ENCODE assay signal across 8 mouse cellular contexts in the genomic region with DNA sequence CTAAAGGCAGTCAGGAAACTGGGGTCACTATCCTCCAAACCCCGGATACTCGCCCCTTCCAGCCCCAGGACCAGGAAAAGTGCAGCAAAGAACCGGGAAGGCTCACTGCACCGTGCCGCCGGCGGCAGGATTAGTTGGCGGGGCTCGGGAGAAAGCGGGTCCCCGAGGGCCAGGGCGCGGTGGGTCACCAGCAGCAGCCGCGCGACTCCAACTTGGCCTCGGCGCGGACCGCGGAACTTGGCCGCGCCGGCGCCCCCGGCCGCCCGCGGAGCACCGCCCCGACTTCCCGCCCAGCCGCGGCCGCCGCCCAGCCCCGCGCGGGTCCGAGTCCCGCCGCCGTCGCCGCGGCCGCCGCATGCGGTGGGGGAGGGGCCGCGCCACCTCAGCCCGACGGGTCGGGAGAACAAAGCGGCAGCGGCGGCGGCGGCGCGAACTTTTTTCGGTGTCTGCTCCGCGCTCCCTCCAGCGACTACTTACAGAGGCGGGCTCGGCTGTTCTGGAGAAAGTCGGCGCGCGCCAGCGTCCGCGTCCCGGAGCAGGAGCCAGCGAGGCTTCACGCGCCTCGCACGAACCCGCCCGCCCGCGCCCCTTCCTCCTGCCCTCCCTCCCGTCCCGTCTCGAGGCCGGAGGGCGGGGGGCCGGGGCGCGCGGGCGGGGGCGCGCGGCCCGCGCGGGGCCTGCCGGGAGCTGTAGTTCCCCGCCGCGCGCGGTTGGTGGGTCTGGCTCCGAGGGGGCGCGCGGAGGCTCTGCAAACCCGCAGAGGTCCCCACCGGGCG. TPM values are rescaled to one million over a fixed set of nuclear protein-coding genes. Genes with fewer than 3 reads are reported as not detected.
DNase-seq lines count a peak whose midpoint lies in the region; ATAC-seq and TF ChIP-seq lines count a peak whose summit lies in the region.

TSS of gene Prkd3 (minus strand) at position 609 of the 776 bp plus-strand sequence.

- no peaks in the 10 kb centered on the region for H3K4me1 ChIP-seq in cerebellum, adult 2 months (ENCODE audit: control insufficient read depth, insufficient read depth, low read length)
- H3K4me1 ChIP-seq in lung, embryonic 14.5 days (ENCODE audit: insufficient read depth), result peaks cover 11% of the 10 kb centered on the region
- H3K4me1 ChIP-seq in neural tube, embryonic 15.5 days, result peaks cover 20% of the 10 kb centered on the region
- H3K4me1 ChIP-seq in thymus, adult 2 months (replicated peaks; ENCODE audit: control insufficient read depth, insufficient read depth, low read length), result 0 out of 2 replicates have a peak, but pooled peaks cover 6% of the 10 kb centered on the region

- ATAC-seq in frontal cortex, adult (ENCODE audit: low TSS enrichment), result peak; percentile 66
- peak; percentile 91 for ATAC-seq in lung, embryonic 14.5 days (ENCODE audit: insufficient read depth)
- peak; percentile 94 for ATAC-seq in neural tube, embryonic 15.5 days (ENCODE audit: low FRiP score)

- no peak within 1 kb of the TSS for H3K27ac ChIP-seq in cerebellum, adult 2 months (ENCODE audit: insufficient read depth, low read length)
- H3K27ac ChIP-seq in lung, embryonic 14.5 days (ENCODE audit: low read depth), result peak within 1 kb of the TSS; percentile 93
- H3K27ac ChIP-seq in neural tube, embryonic 15.5 days (replicated peaks), result peak within 1 kb of the TSS; percentile 81
- H3K27ac ChIP-seq in thymus, adult 2 months (ENCODE audit: control insufficient read depth, insufficient read depth, low read length), result no peak within 1 kb of the TSS

- H3K4me2 ChIP-seq in lung, embryonic 14.5 days, result peak within 1 kb of the TSS; percentile 82
- peak within 1 kb of the TSS; percentile 89 for H3K4me2 ChIP-seq in neural tube, embryonic 15.5 days

- no peaks in the 10 kb centered on the region for H3K36me3 ChIP-seq in lung, embryonic 14.5 days (ENCODE audit: insufficient read depth)
- no peaks in the 10 kb centered on the region for H3K36me3 ChIP-seq in neural tube, embryonic 15.5 days
- no peaks in the 10 kb centered on the region for H3K36me3 ChIP-seq in thymus, adult 2 months (ENCODE audit: control insufficient read depth, insufficient read depth, low read length)

- H3K4me3 ChIP-seq in cerebellum, adult 2 months (replicated peaks; ENCODE audit: insufficient read depth, low read depth, low read length), result peak within 1 kb of the TSS; percentile 46
- peak within 1 kb of the TSS; percentile 83 for H3K4me3 ChIP-seq in lung, embryonic 14.5 days (ENCODE audit: low read depth, low read length)
- peak within 1 kb of the TSS; percentile 73 for H3K4me3 ChIP-seq in neural tube, embryonic 15.5 days (replicated peaks)
- peak within 1 kb of the TSS; percentile 97 for H3K4me3 ChIP-seq in thymus, adult 2 months (ENCODE audit: control insufficient read depth, insufficient read depth, low read length)

- H3K9me3 ChIP-seq in lung, embryonic 14.5 days (ENCODE audit: low read depth, low read length), result no peaks in the 10 kb centered on the region
- H3K9me3 ChIP-seq in neural tube, embryonic 15.5 days (replicated peaks), result no peaks in the 10 kb centered on the region

- peak; percentile 52 for DNase-seq in ES-CJ7 (ENCODE audit: low read depth, low spot score)
- peak; percentile 33 to 37 for DNase-seq in cerebellum, adult 2 months
- DNase-seq in heart, postnatal 4 days, result peak; percentile 77
- DNase-seq in layer of hippocampus, adult 8-10 months (ENCODE audit: low spot score in 2 of 2), result peak in 1 of 2 experiments; percentile 19
- DNase-seq in lung, embryonic 14.5 days, result peak; percentile 84
- DNase-seq in thymus, adult 2 months, result peak; percentile 77

- under 1% methylated on average over 90 of the region's 113 CpGs for WGBS in cerebellum, adult 2 months
- under 1% methylated on average over 99 of the region's 113 CpGs for WGBS in lung, embryonic 14.5 days
- WGBS in neural tube, embryonic 15.5 days, result under 1% methylated on average over 91 of the region's 113 CpGs
- WGBS in thymus, adult 2 months, result 1% methylated on average over 103 of the region's 113 CpGs

- TF ChIP-seq CTCF in cerebellum, adult 2 months (IDR thresholded peaks at IDR 0.05; ENCODE audit: borderline replicate concordance, insufficient read depth, low read depth, low read length), result no peak
- TF ChIP-seq CTCF in lung, embryonic 14.5 days (IDR thresholded peaks at IDR 0.05; ENCODE audit: low read depth), result no peak
- no peak for TF ChIP-seq CTCF in thymus, adult 2 months (IDR thresholded peaks at IDR 0.05; ENCODE audit: borderline replicate concordance, control insufficient read depth, extremely low read depth, insufficient read depth, low read length, poor library complexity)

- H3K27me3 ChIP-seq in cerebellum, adult 2 months (ENCODE audit: control insufficient read depth, insufficient read depth, low read length), result no peaks in the 10 kb centered on the region; the same call in 1 of the 2 replicates
- H3K27me3 ChIP-seq in lung, embryonic 14.5 days (ENCODE audit: insufficient read depth, low read length), result no peaks in the 10 kb centered on the region
- H3K27me3 ChIP-seq in neural tube, embryonic 15.5 days (replicated peaks), result peaks cover 6% of the 10 kb centered on the region; the same call in 1 of the 2 replicates
- H3K27me3 ChIP-seq in thymus, adult 2 months (ENCODE audit: control insufficient read depth, insufficient read depth, low read length), result no peaks in the 10 kb centered on the region

- peak within 1 kb of the TSS; percentile 91 for H3K9ac ChIP-seq in lung, embryonic 14.5 days
- peak within 1 kb of the TSS; percentile 63 for H3K9ac ChIP-seq in neural tube, embryonic 15.5 days (replicated peaks)

- no peak for TF ChIP-seq POLR2A in cerebellum, adult 2 months (IDR thresholded peaks at IDR 0.05; ENCODE audit: borderline replicate concordance, insufficient read depth, low read length)
- TF ChIP-seq POLR2A in thymus, adult 2 months (IDR thresholded peaks at IDR 0.05; ENCODE audit: control insufficient read depth, extremely low read depth, insufficient read depth, low read length, poor library complexity), result peak; percentile 44; the same call in 1 of the 2 replicates

RNA-seq across cellular contexts. Expression of gene Prkd3, which starts in this region (rescaled TPM):
- 11.1 and 14.7 TPM in 2 replicates for polyA plus RNA-seq in cerebellum, adult 2 months (2012; rRNA removed)
- total RNA-seq in heart, postnatal 4 days (2021), result 10 to 100 TPM; 34.1 to 34.4 TPM
- 10 to 100 TPM; 13.5 to 16.7 (median 15.2) TPM for total RNA-seq in layer of hippocampus, adult 8-10 months (2022)
- polyA plus RNA-seq in lung, embryonic 14.5 days (2014; fragmentation: Nextera tagmentation; extraction: Ambion mirVana), result 52.4 and 52.6 TPM in 2 replicates
- polyA plus RNA-seq in neural tube, embryonic 15.5 days (2015; fragmentation: Nextera tagmentation; extraction: Ambion mirVana), result 9.4 and 14.5 TPM in 2 replicates
- 16.8 TPM in 2 replicates for polyA plus RNA-seq in thymus, adult 2 months (2012; rRNA removed)

Comparison
In these comparisons a context has a peak if more than half of its experiments do, and no peak if none do; other contexts are left out.
1. H3K27ac ChIP-seq: peak in lung, embryonic 14.5 days (single experiment) and neural tube, embryonic 15.5 days (single experiment); none in cerebellum, adult 2 months (single experiment) and thymus, adult 2 months (single experiment).
2. H3K4me3 ChIP-seq: peak in every context shown above with its lines; median percentile 97 in thymus, adult 2 months; 83 in lung, embryonic 14.5 days; 73 in neural tube, embryonic 15.5 days; 46 in cerebellum, adult 2 months.
3. Peak in every context shown above with its lines, with median percentiles within 50 percentile points of each other: ATAC-seq.